Mouse (Mus musculus): ENCODE results near the gene Syap1. TPM values are rescaled to one million over a fixed set of nuclear protein-coding genes. Genes with fewer than 3 reads are reported as not detected.

The Syap1 gene
- polyA plus RNA-seq, 1 experiment from 2014 or later: 45.0 TPM

GRCm38 (mm10) chrX:162829203-162829708 is 59.0 kb downstream of the Syap1 start, which contains the start of gene Txlng:
Gene Txlng, minus strand, starts transcription at chrX:162829454.
- H3K4me3 ChIP-seq: peak within 1 kb of the TSS; percentile 55
- 27% methylated on average over 37 of the region's 37 CpGs for WGBS
- H3K27ac ChIP-seq: no peak within 1 kb of the TSS
- peak within 1 kb of the TSS; percentile 80 for H3K4me2 ChIP-seq
- no peaks in the 10 kb centered on the region for H3K36me3 ChIP-seq
- H3K9me3 ChIP-seq: no peaks in the 10 kb centered on the region
- H3K4me1 ChIP-seq: no peaks in the 10 kb centered on the region
- peak within 1 kb of the TSS; percentile 67 for H3K9ac ChIP-seq
- peak; percentile 98 for ATAC-seq (ENCODE audit: insufficient number of reproducible peaks, insufficient read depth, low FRiP score, low TSS enrichment, low read depth)
- peaks cover 3% of the 10 kb centered on the region; the same call in 1 of the 2 replicates for H3K27me3 ChIP-seq

GRCm38 (mm10) chrX:162828783-162829182 is 59.5 kb downstream of the Syap1 start:
- H3K27ac ChIP-seq: no peak overlapping the region
- H3K9me3 ChIP-seq: no peaks in the 10 kb centered on the region
- no peaks in the 10 kb centered on the region for H3K36me3 ChIP-seq
- 31% methylated on average over 20 of the region's 20 CpGs for WGBS
- H3K27me3 ChIP-seq: peaks cover 3% of the 10 kb centered on the region; the same call in 1 of the 2 replicates
- no peaks in the 10 kb centered on the region for H3K4me1 ChIP-seq
- peak; percentile 1; the same call in 1 of the 2 replicates for ATAC-seq (ENCODE audit: insufficient number of reproducible peaks, insufficient read depth, low FRiP score, low TSS enrichment, low read depth)
- H3K4me3 ChIP-seq: peak overlapping the region; percentile 55
- H3K9ac ChIP-seq: peak overlapping the region; percentile 67
- peak overlapping the region; percentile 80 for H3K4me2 ChIP-seq

GRCm38 (mm10) chrX:162828016-162828415 is 60.2 kb downstream of the Syap1 start:
- H3K4me2 ChIP-seq: peak overlapping the region; percentile 80
- no peaks in the 10 kb centered on the region for H3K9me3 ChIP-seq
- peaks cover 3% of the 10 kb centered on the region; the same call in 1 of the 2 replicates for H3K27me3 ChIP-seq
- peak overlapping the region; percentile 55 for H3K4me3 ChIP-seq
- H3K36me3 ChIP-seq: no peaks in the 10 kb centered on the region
- no peak overlapping the region for H3K27ac ChIP-seq
- WGBS: 45% methylated on average over 6 of the region's 6 CpGs
- H3K9ac ChIP-seq: no peak overlapping the region
- ATAC-seq (ENCODE audit: insufficient number of reproducible peaks, insufficient read depth, low FRiP score, low TSS enrichment, low read depth): no peak
- no peaks in the 10 kb centered on the region for H3K4me1 ChIP-seq

MicroRNAs within 50 kb of the gene (microRNA counts, 519-probe panel; counts per million panel counts)
- 2,681 counts per million, percentile 64 among the panel's probes with 10 or more counts for microRNA mmu-miR-3473

Small RNA genes lying within 50 kb of the gene (microRNA-seq; reads per million reads assigned to microRNA genes)
- gene Mir3473a: not detected

Other genes with a start within 250 kb of the Syap1 start
- 1.00 and 2.4 TPM in 2 replicates for gene Reps2, start 244.8 kb downstream of the Syap1 start, polyA plus RNA-seq (2015; fragmentation: Nextera tagmentation; extraction: Ambion mirVana)
- gene Rbbp7, start 128.0 kb downstream of the Syap1 start, polyA plus RNA-seq (2015; fragmentation: Nextera tagmentation; extraction: Ambion mirVana): 435 and 458 TPM in 2 replicates
- 16.7 and 19.5 TPM in 2 replicates for gene Txlng, start 59.0 kb downstream of the Syap1 start, polyA plus RNA-seq (2015; fragmentation: Nextera tagmentation; extraction: Ambion mirVana)
- gene Ctps2, start 12.8 kb upstream of the Syap1 start, polyA plus RNA-seq (2015; fragmentation: Nextera tagmentation; extraction: Ambion mirVana): 78.8 and 90.8 TPM in 2 replicates
- gene S100g, start 76.2 kb upstream of the Syap1 start, polyA plus RNA-seq (2015; fragmentation: Nextera tagmentation; extraction: Ambion mirVana): 0.49 TPM in 1 of 2 replicates, not detected in the other

All from embryonic facial prominence, embryonic 13.5 days (tissue).